Mouse (Mus musculus): ENCODE measurements around the gene Gpc6.

GRCm38 (mm10) chr14:117919612-117920011 is 994.5 kb downstream of the Gpc6 start:
- TF ChIP-seq CTCF (IDR thresholded peaks at IDR 0.05; ENCODE audit: borderline replicate concordance, insufficient read depth, low read length) (no peak), POLR2A (IDR thresholded peaks at IDR 0.05; ENCODE audit: low read depth, low read length) (no peak)
